In genomic region chr7:134703704-134704103, GRCm38 (mm10) we compare ENCODE assay signal across 9 mouse cellular contexts. TPM values are rescaled to one million over a fixed set of nuclear protein-coding genes. Genes with fewer than 3 reads are reported as not detected.
DNase-seq lines count a peak whose midpoint lies in the region; ATAC-seq and TF ChIP-seq lines count a peak whose summit lies in the region.
"Had no signal": no experiment of that assay in that cellular context is flagged by ENCODE, and none has a peak within 500 bp of the region (broad histone marks: within the 10 kb centered on the region; RNA-seq: fewer than 3 reads in every experiment).

No protein-coding gene starts in this region.

- no peak for DNase-seq in liver, embryonic 13.5 days
- peak; percentile 42 to 52 for DNase-seq in heart, adult 9 months (ENCODE audit: low spot score in 2 of 2)
- DNase-seq in kidney, adult 9 months: peak; percentile 79
- no peak for DNase-seq in hindbrain, embryonic 10.5 days (ENCODE audit: low spot score)
- no peak for DNase-seq in left cerebral cortex, postnatal 4 days

- H3K27ac ChIP-seq in liver, embryonic 13.5 days: no peak overlapping the region
- no peak overlapping the region for H3K27ac ChIP-seq in liver, embryonic 12.5 days
- H3K27ac ChIP-seq in small intestine, adult 2 months (ENCODE audit: insufficient read depth, low read depth, low read length): no peak overlapping the region
- H3K27ac ChIP-seq in hindbrain, embryonic 10.5 days: no peak overlapping the region
- H3K27ac ChIP-seq: forebrain, embryonic 10.5 days; midbrain, embryonic 10.5 days had no signal

- TF ChIP-seq POLR2A in small intestine, adult 2 months (IDR thresholded peaks at IDR 0.05; ENCODE audit: low read depth, low read length): 0 out of 2 replicates have a peak, but pooled peaks have one; percentile 19

- intact Hi-C loops in left cerebral cortex, postnatal 4 days (cut with DNase I): no loop called here

- no peaks in the 10 kb centered on the region for H3K9me3 ChIP-seq in liver, embryonic 13.5 days (replicated peaks)
- no peaks in the 10 kb centered on the region for H3K9me3 ChIP-seq in liver, embryonic 12.5 days (replicated peaks)
- H3K9me3 ChIP-seq in hindbrain, embryonic 10.5 days: no peaks in the 10 kb centered on the region
- H3K9me3 ChIP-seq: forebrain, embryonic 10.5 days; midbrain, embryonic 10.5 days had no signal

- TF ChIP-seq CTCF in small intestine, adult 2 months (IDR thresholded peaks at IDR 0.05; ENCODE audit: extremely low read depth, insufficient read length, insufficient replicate concordance, low read depth, low read length): no peak

- no peaks in the 10 kb centered on the region; the same call in 1 of the 2 replicates for H3K4me1 ChIP-seq in liver, embryonic 13.5 days (replicated peaks)
- peaks cover 11% of the 10 kb centered on the region; the same call in 1 of the 2 replicates for H3K4me1 ChIP-seq in liver, embryonic 12.5 days
- H3K4me1 ChIP-seq in small intestine, adult 2 months (ENCODE audit: control insufficient read depth, insufficient read depth, insufficient read length, low read length): peaks cover 12% of the 10 kb centered on the region
- H3K4me1 ChIP-seq in hindbrain, embryonic 10.5 days (replicated peaks): peaks cover 28% of the 10 kb centered on the region

- H3K9ac ChIP-seq in liver, embryonic 13.5 days: no peak overlapping the region
- H3K9ac ChIP-seq in liver, embryonic 12.5 days: no peak overlapping the region

- no peak overlapping the region for H3K4me2 ChIP-seq in liver, embryonic 13.5 days
- H3K4me2 ChIP-seq in liver, embryonic 12.5 days: no peak overlapping the region

- 0 out of 2 replicates have a peak, but pooled peaks have one; percentile 14 for ATAC-seq in liver, embryonic 13.5 days (ENCODE audit: low read depth)
- ATAC-seq in liver, embryonic 12.5 days: no peak

- no peak overlapping the region for H3K4me3 ChIP-seq in liver, embryonic 13.5 days (replicated peaks)
- no peak overlapping the region for H3K4me3 ChIP-seq in liver, embryonic 12.5 days
- H3K4me3 ChIP-seq in small intestine, adult 2 months (ENCODE audit: low read depth, low read length): no peak overlapping the region
- no peak overlapping the region for H3K4me3 ChIP-seq in hindbrain, embryonic 10.5 days
- H3K4me3 ChIP-seq: forebrain, embryonic 10.5 days; midbrain, embryonic 10.5 days had no signal

- 63% methylated on average over 2 of the region's 2 CpGs for WGBS in liver, embryonic 13.5 days (ENCODE audit: insufficient replicate concordance)
- 57% methylated on average over 2 of the region's 2 CpGs for WGBS in liver, embryonic 12.5 days (ENCODE audit: insufficient replicate concordance)
- 13% methylated on average over 2 of the region's 2 CpGs for WGBS in small intestine, adult 2 months
- 93% methylated on average over 2 of the region's 2 CpGs for WGBS in hindbrain, embryonic 10.5 days

- H3K36me3 ChIP-seq in liver, embryonic 13.5 days: no peaks in the 10 kb centered on the region
- H3K36me3 ChIP-seq in liver, embryonic 12.5 days: no peaks in the 10 kb centered on the region
- H3K36me3 ChIP-seq in small intestine, adult 2 months (ENCODE audit: control insufficient read depth, insufficient read depth, low read length): no peaks in the 10 kb centered on the region
- no peaks in the 10 kb centered on the region for H3K36me3 ChIP-seq in hindbrain, embryonic 10.5 days
- H3K36me3 ChIP-seq: forebrain, embryonic 10.5 days; midbrain, embryonic 10.5 days had no signal

- no peaks in the 10 kb centered on the region for H3K27me3 ChIP-seq in liver, embryonic 13.5 days
- H3K27me3 ChIP-seq in liver, embryonic 12.5 days (replicated peaks): no peaks in the 10 kb centered on the region
- H3K27me3 ChIP-seq in small intestine, adult 2 months (ENCODE audit: control insufficient read depth, insufficient read depth, low read length): no peaks in the 10 kb centered on the region
- no peaks in the 10 kb centered on the region for H3K27me3 ChIP-seq in hindbrain, embryonic 10.5 days (ENCODE audit: insufficient read depth, poor library complexity, severe bottlenecking)

RNA-seq across cellular contexts. Expression of gene Dock1, which starts 33.2 kb away (rescaled TPM):
- polyA plus RNA-seq in liver, embryonic 13.5 days (2015; fragmentation: Nextera tagmentation; extraction: Ambion mirVana): 2.6 and 4.4 TPM in 2 replicates
- polyA plus RNA-seq in liver, embryonic 12.5 days (2016; fragmentation: Nextera tagmentation; extraction: Ambion mirVana): 6.4 and 8.0 TPM in 2 replicates
- polyA plus RNA-seq in small intestine, adult 2 months (2012; rRNA removed): 2.2 and 3.8 TPM in 2 replicates
- 21.9 and 24.2 TPM in 2 replicates for polyA plus RNA-seq in hindbrain, embryonic 10.5 days (2016; fragmentation: Nextera tagmentation; extraction: Ambion mirVana)
- 10 to 100 TPM; 17.4 to 19.9 TPM for total RNA-seq in left cerebral cortex, postnatal 4 days (2021)

Comparison
In these comparisons a context has a peak if more than half of its experiments do, and no peak if none do; other contexts are left out.
1. DNase-seq: peak in heart, adult 9 months (2 of 2) and kidney, adult 9 months (single experiment); none in liver, embryonic 13.5 days (single experiment), hindbrain, embryonic 10.5 days (single experiment) and left cerebral cortex, postnatal 4 days (single experiment).